ENCODE assay signal across 9 mouse cellular contexts in genomic region chr12:86806923-86807794, GRCm38 (mm10).
A peak's percentile ranks its signal among the peaks of the same experiment; 100 is the strongest.
DNase-seq lines count a peak whose midpoint lies in the region; ATAC-seq and TF ChIP-seq lines count a peak whose summit lies in the region.
"Had no signal": no experiment of that assay in that cellular context is flagged by ENCODE, and none has a peak within 500 bp of the region (broad histone marks: within the 10 kb centered on the region; RNA-seq: fewer than 3 reads in every experiment).

No protein-coding gene starts in this region.

- H3K36me3 ChIP-seq in heart, embryonic 15.5 days = no peaks in the 10 kb centered on the region
- H3K36me3 ChIP-seq in heart, adult 2 months (ENCODE audit: control insufficient read depth, insufficient read depth, low read length) = no peaks in the 10 kb centered on the region
- H3K36me3 ChIP-seq in embryonic facial prominence, embryonic 12.5 days = no peaks in the 10 kb centered on the region

- no peak for DNase-seq in heart, adult 2 months
- peak; percentile 72 to 82 for DNase-seq in CD8-positive naive resting alpha-beta T cell, adult 2 months (ENCODE audit: low read depth in 2 of 2, low spot score in 2 of 2)
- DNase-seq in natural killer cell, adult 2 months (ENCODE audit: low spot score in 2 of 2) = peak; percentile 86 to 88
- DNase-seq in adipocyte (ENCODE audit: low spot score) = no peak
- no peak for DNase-seq in cerebellum, postnatal 36 days

- H3K4me1 ChIP-seq in heart, embryonic 15.5 days (replicated peaks) = peaks cover 82% of the 10 kb centered on the region
- peaks cover 18% of the 10 kb centered on the region for H3K4me1 ChIP-seq in heart, adult 2 months (ENCODE audit: control insufficient read depth, insufficient read depth, low read length)
- H3K4me1 ChIP-seq in embryonic facial prominence, embryonic 12.5 days = peaks cover 78% of the 10 kb centered on the region

- no peak overlapping the region for H3K4me3 ChIP-seq in heart, embryonic 15.5 days
- no peak overlapping the region for H3K4me3 ChIP-seq in heart, adult 2 months
- no peak overlapping the region for H3K4me3 ChIP-seq in embryonic facial prominence, embryonic 12.5 days

- H3K27ac ChIP-seq in heart, embryonic 15.5 days = peak overlapping the region; percentile 1; the same call in 1 of the 2 replicates
- no peak overlapping the region for H3K27ac ChIP-seq in heart, adult 2 months
- peak overlapping the region; percentile 88 for H3K27ac ChIP-seq in embryonic facial prominence, embryonic 12.5 days
- H3K27ac ChIP-seq: liver, embryonic 14.5 days had no signal

- no peaks in the 10 kb centered on the region for H3K27me3 ChIP-seq in heart, embryonic 15.5 days
- no peaks in the 10 kb centered on the region for H3K27me3 ChIP-seq in heart, adult 2 months (ENCODE audit: control insufficient read depth, insufficient read depth, low read length)
- H3K27me3 ChIP-seq in embryonic facial prominence, embryonic 12.5 days = no peaks in the 10 kb centered on the region

- no peak for ATAC-seq in heart, embryonic 15.5 days (replicated peaks; ENCODE audit: insufficient number of reproducible peaks, insufficient read depth, low FRiP score, low read depth)
- ATAC-seq in embryonic facial prominence, embryonic 12.5 days (ENCODE audit: insufficient number of reproducible peaks, insufficient read depth, low FRiP score, low TSS enrichment) = peak; percentile 28
- ATAC-seq in inflammation-experienced regulatory T-cells, adult 6 months = peak; percentile 72

- intact Hi-C loops in heart, adult 2 months (cut with DNase I) = no loop called here

- no peak for TF ChIP-seq CTCF in heart, adult 2 months (IDR thresholded peaks at IDR 0.05)

- no peak for TF ChIP-seq EP300 in heart, adult 2 months (IDR thresholded peaks at IDR 0.05; ENCODE audit: insufficient read depth, low read depth, low read length)

- whole genome bisulfite sequencing in heart, embryonic 15.5 days = 38% methylated on average over 5 of the region's 5 CpGs
- 59% methylated on average over 5 of the region's 5 CpGs for WGBS in heart, adult 2 months
- WGBS in embryonic facial prominence, embryonic 12.5 days = 19% methylated on average over 5 of the region's 5 CpGs

- no peak for TF ChIP-seq POLR2A in heart, adult 2 months (IDR thresholded peaks at IDR 0.05; ENCODE audit: insufficient read depth, low read depth, low read length)

- H3K9ac ChIP-seq in heart, embryonic 15.5 days = no peak overlapping the region
- no peak overlapping the region for H3K9ac ChIP-seq in heart, adult 2 months (ENCODE audit: low read depth, low read length)
- H3K9ac ChIP-seq in embryonic facial prominence, embryonic 12.5 days = peak overlapping the region; percentile 11; the same call in 1 of the 2 replicates
- H3K9ac ChIP-seq: liver, embryonic 14.5 days had no signal

- H3K4me2 ChIP-seq in heart, embryonic 15.5 days = no peak overlapping the region
- H3K4me2 ChIP-seq in embryonic facial prominence, embryonic 12.5 days (replicated peaks) = peak overlapping the region; percentile 44

- no peaks in the 10 kb centered on the region for H3K9me3 ChIP-seq in heart, embryonic 15.5 days (replicated peaks)
- no peaks in the 10 kb centered on the region for H3K9me3 ChIP-seq in embryonic facial prominence, embryonic 12.5 days

- no peaks in the 10 kb centered on the region for H3K79me2 ChIP-seq in heart, adult 2 months (replicated peaks; ENCODE audit: control insufficient read depth, insufficient read depth, low read length)

Comparison
In these comparisons a context has a peak if more than half of its experiments do, and no peak if none do; other contexts are left out.
1. DNase-seq: peak in CD8-positive naive resting alpha-beta T cell, adult 2 months (2 of 2) and natural killer cell, adult 2 months (2 of 2); none in heart, adult 2 months (0 of 2), adipocyte (single experiment) and cerebellum, postnatal 36 days (0 of 2).